Mouse (Mus musculus): ENCODE data around the gene Cars2.

GRCm38 (mm10) chr8:11475876-11476275, 74.7 kb downstream of the Cars2 start:
- TF ChIP-seq CTCF (IDR thresholded peaks at IDR 0.05; ENCODE audit: low read depth, low read length), result no peak
- TF ChIP-seq POLR2A (IDR thresholded peaks at IDR 0.05; ENCODE audit: extremely low read depth, insufficient read depth, low read length), result no peak
